Mouse (Mus musculus): ENCODE measurements around the gene Cdrt4.

GRCm38 (mm10) chr11:62955776-62956175 lies 4.8 kb downstream of the Cdrt4 start:
- TF ChIP-seq POLR2A (IDR thresholded peaks at IDR 0.05; ENCODE audit: control insufficient read depth, extremely low read depth, insufficient read depth, low read length, poor library complexity), result no peak
- no peak for TF ChIP-seq CTCF (IDR thresholded peaks at IDR 0.05; ENCODE audit: borderline replicate concordance, control insufficient read depth, extremely low read depth, insufficient read depth, low read length, poor library complexity)

Measured in thymus, adult 2 months (tissue).